Mouse (Mus musculus): Measurements from ENCODE around the gene Lamp1. TPM values are rescaled to one million over a fixed set of nuclear protein-coding genes. Genes with fewer than 3 reads are reported as not detected.

Lamp1 gene
- 211 and 215 TPM in 2 replicates for polyA plus RNA-seq (2015; fragmentation: Nextera tagmentation; extraction: Ambion mirVana)

- peak; percentile 96 for DNase-seq (ENCODE audit: low spot score)
Measured at GRCm38 (mm10) chr8:13158718-13159376, at the start of gene Lamp1. TSS of gene Lamp1 (plus strand) at chr8:13159161.

- no peak for DNase-seq (ENCODE audit: low spot score)
Measured at GRCm38 (mm10) chr8:13109416-13109960, 49.5 kb upstream of the Lamp1 start.

GRCm38 (mm10) chr8:13111917-13112316 lies 47.0 kb upstream of the Lamp1 start:
- DNase-seq (ENCODE audit: low spot score), result no peak

DNA sequence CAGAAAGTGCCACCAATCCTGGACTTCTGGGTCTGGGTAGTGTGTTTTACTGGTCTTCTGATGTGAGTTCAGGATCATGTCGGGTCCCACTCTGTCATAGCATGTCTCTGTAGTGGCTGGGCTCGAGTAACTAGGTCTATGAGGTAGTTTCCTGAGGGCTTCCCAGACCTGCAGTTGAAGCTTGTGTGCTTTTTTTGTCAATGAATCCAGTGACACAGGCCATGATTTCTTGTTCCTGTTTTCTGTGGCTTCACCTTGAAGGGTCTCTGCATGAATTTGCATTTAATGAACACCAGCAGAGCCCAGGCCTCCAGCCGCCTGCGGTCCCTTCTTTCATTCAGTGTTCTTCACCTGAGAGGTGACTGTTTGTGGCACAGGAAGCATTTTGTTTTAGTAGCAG lies 45.7 kb upstream of the Lamp1 start:
- DNase-seq (ENCODE audit: low spot score), result no peak

DNA sequence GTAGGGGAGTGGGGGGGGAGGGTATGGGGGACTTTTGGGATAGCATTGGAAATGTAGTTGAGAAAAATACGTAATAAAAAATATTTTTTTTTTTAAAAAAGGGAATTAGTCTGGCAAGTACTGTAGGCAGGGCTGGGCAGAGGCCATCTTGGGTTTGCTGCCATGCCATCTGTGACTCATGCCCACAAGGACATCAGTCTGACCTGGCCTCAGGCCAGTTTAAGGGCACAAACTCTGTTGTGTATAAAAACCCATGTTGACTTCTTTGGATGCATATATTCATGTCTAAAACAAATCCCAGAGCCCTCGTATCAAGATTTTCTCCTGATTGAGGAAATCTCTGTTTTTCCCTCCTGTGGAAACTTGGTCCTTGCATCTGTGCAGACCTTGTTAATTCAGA lies 41.9 kb upstream of the Lamp1 start:
- DNase-seq (ENCODE audit: low spot score), result no peak

GRCm38 (mm10) chr8:13118516-13118915 lies 40.4 kb upstream of the Lamp1 start:
- DNase-seq (ENCODE audit: low spot score), result no peak

- DNase-seq (ENCODE audit: low spot score), result no peak
Measured at GRCm38 (mm10) chr8:13120882-13121665, 37.9 kb upstream of the Lamp1 start.

DNA sequence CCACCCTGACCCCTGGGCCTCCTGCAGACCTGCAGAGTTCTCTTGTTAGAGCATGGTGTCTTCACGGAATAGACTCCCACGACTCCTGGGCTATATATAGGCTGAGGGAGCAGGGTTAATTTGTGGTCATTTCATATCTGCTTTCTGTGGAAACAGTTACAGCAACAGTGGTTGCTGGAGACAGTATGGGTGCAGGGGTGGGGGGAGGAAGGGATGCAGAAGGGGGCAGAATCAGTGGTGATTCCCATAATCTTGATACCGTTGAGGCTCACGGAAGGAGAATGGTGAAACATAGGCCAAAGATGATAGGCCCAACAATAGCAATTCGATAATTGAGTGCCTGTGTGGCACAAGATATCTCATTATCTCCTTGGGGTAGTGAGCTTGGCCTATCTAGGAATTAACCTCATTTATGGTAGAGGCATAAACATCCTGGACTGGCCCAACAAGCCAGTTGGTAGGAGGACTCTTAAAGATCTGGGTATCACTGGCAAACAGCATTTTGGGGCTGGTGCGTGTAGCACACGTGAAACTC lies 36.0 kb upstream of the Lamp1 start:
- DNase-seq (ENCODE audit: low spot score), result no peak

DNA sequence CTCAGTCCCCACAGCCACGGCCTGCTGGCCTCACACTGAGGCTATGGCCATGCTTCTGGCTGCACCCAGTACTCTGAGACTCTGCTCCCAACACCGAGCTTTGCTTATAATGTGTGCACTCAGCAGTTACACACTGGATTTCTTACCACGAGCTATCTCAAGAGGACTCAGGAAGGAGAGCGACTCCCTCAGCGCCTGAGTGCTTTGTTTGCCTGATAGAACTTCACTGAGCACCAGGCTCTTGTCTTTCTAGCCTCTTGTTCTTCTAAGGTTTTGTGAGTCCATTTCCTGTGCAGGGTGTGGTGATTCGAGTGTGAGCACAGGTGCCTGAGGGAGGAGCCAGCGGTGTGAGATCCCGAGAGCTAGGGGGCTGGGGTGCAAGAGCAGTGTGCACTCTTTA lies 34.1 kb upstream of the Lamp1 start:
- DNase-seq (ENCODE audit: low spot score), result no peak

GRCm38 (mm10) chr8:13132220-13132619 lies 26.7 kb upstream of the Lamp1 start:
- peak; percentile 67 for DNase-seq (ENCODE audit: low spot score)

GRCm38 (mm10) chr8:13139641-13140182 lies 19.2 kb upstream of the Lamp1 start:
- DNase-seq (ENCODE audit: low spot score), result no peak

- no peak for DNase-seq (ENCODE audit: low spot score)
Measured at GRCm38 (mm10) chr8:13141681-13142080, 17.3 kb upstream of the Lamp1 start.

DNA sequence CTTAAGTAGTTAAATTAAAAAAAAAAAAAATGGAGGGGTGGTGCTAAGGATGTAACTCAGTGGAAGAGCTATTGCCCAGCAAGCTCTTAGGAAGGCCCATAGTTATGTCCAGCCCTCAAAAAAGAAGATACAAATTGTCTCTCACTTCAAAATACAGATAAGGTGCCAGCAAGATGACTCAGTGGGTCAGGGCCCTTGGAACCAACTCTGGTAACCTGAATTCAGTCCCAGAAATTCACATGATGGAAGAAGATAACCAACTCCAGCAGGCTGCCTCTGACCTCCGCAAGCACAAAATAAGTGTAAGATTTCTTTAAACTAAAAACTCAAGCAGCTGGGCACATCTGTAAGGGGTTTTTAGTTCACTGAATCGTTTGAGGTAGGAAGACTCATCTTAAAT lies 10.5 kb upstream of the Lamp1 start:
- no peak for DNase-seq (ENCODE audit: low spot score)

- no peak for DNase-seq (ENCODE audit: low spot score)
Measured at GRCm38 (mm10) chr8:13149287-13149686, 9.7 kb upstream of the Lamp1 start.

GRCm38 (mm10) chr8:13149866-13150265 lies 9.1 kb upstream of the Lamp1 start:
- DNase-seq (ENCODE audit: low spot score), result no peak

DNA sequence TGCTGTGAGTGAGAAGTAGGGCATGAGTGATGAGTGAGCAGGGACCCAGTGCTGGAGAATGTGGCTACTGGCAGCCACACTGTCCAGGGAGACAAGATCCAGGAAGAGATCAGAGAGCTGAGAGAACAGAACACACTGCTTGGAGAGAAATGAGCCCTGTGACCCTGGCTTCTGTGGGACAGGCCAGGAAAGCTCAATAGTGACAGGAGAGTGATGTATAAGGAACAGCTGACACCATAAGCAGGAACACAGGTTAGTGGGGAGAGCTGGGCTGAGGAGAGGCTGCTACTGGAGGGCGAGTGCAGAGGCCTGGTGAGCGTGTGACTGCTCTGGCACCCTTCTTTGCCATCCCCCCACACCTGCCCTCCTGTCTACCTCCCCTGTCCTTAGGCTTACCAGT lies 8.0 kb upstream of the Lamp1 start:
- DNase-seq (ENCODE audit: low spot score), result no peak

DNA sequence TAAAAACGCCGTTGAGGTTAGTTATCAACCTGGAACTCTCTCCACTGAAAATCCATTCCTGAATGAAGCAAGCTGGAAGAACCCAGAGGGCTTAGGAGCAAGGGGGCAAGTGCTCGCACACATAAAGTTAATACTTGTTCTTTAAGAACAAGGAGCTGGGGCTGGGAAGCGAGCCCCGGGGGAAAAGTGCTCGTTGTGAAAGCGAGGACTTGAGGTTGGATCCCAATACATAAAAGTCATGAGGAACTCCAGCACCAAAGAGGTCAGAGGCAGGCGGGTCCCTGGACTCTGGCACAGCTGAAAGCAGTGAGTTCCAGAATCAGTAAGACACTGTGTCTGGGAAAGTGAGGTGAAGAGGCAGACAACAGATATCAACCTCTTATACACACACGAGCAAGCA lies 4.9 kb upstream of the Lamp1 start:
- DNase-seq (ENCODE audit: low spot score), result no peak

DNA sequence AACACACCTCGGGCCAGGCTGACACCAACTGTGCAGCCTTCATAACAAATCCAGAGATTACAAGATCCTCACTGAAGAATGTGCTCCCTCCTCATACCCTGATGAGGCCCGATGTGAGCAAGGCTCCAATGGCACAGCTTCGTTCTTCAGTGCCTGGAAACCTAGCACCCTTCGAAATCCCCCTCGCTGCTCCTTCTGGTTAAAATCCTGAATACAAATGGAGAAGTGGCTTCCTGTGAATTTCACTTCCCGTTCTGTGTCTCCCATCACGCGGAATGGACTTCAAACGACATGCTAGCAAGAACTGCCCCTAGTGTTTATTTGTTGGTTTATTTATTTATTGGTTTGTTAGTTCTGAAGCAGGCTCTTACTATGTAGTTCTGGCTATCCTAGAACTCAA lies 3.6 kb upstream of the Lamp1 start:
- DNase-seq (ENCODE audit: low spot score), result no peak

DNA sequence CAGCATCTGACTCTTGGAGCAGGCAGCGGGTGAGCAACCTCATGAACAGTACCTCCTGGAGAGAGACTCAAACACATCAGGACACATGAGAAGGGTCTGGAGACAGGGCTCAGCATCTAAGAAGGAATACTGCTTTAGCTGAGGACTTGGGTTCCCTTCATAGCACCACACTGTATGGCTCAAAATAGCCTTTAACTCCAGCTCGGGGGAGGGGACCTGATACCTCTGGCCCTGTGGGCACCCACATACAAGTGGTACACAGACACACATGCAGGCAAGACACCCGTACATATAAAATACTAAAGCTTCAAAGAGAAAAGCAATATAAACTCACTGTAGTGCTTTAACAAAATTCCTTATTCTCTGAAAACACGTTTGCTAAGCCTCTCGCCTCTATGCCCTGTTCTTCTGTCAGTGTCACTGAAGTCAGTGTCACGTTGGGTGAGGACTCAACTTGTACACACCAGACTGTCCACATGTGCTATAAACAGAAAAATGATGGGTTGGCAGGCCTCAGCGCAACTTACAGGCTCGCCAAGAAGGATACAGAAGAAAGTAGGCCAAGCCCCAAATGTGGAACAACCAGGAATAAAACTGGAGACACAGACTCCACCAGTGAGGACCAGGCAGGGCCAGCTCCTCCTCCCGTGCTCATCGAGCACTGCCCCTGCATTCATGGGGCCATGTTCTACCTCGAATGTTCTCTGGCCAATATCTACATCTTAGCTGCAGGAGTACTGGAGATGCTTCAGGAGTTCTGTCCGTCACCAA lies 2.4 kb upstream of the Lamp1 start:
- no peak for DNase-seq (ENCODE audit: low spot score)

- DNase-seq (ENCODE audit: low spot score), result no peak
Measured at GRCm38 (mm10) chr8:13159377-13159881, 468 bp downstream of the Lamp1 start.

DNA sequence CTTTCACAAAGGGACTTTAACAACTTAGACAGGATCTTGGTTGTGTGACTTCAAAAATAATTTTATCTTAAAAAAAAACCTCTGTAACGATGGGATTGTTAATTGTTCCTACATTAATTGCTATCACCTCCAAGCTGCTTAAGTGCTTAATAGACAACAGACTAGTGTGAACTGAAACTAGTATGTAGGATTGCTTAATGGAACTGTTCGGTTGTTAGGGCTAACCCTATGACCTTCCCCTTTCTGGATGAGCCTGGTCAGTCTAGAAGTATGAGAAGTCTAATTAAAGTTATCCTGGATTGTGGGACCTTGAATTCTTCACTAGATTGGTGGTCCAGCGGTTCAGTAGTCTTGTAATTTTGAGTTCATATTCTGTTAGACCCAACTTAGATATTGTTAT lies 1.7 kb downstream of the Lamp1 start:
- no peak for DNase-seq (ENCODE audit: low spot score)
